Mouse (Mus musculus): Measurements from ENCODE around the gene Trip4. TPM values are rescaled to one million over a fixed set of nuclear protein-coding genes. Genes with fewer than 3 reads are reported as not detected.

The Trip4 gene
- polyA plus RNA-seq, 1 experiment from 2014 or later = 37.4 TPM

DNA sequence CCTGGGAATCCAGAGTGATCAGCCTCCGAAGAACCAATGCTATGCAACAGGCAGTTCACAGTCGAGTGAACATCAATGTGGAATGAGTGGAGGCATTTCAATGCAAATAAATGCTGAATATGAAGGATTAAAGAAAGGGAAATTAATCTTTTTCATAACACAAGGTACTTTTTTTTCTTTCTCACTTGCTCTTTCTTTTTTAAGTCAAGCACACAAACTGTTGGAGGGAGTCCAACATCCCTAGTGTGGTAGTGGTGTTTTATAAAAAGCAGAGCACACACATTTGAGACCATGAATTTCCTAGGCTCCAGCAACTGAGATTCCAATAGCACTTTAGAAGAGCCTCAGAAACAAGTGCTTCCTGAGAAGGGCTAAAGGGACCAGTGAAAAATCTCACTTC, 76.6 kb downstream of the Trip4 start:
- 20% methylated on average over 2 of the region's 2 CpGs for WGBS
- Histone ChIP-seq H3K4me2 (replicated peaks) (no peak overlapping the region), H3K27ac (peak overlapping the region; percentile 67), H3K27me3 (no peaks in the 10 kb centered on the region), H3K9ac (no peak overlapping the region), H3K9me3 (replicated peaks) (no peaks in the 10 kb centered on the region), H3K4me3 (no peak overlapping the region), H3K36me3 (no peaks in the 10 kb centered on the region), H3K4me1 (peaks cover 34% of the 10 kb centered on the region)
- no peak for ATAC-seq (ENCODE audit: low FRiP score)

DNA sequence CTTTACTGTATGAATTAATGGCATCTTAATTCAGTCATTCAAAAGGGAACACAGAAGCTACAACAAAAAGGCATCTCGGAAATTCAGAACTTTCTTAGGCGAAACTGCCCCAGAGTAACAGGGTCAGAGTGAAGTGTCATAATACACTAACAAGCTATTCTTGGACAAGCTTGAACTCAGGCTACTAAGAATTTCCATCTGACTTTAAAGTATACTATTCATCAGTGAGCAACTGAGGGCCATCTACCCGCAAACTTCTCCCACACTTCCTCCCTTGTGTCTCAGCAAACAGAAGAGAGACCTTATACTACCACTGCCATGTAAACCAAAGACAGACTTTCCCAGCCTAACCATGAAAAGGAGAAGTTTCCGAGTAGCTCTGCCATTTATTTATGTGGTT, 77.4 kb downstream of the Trip4 start:
- no peak overlapping the region for H3K9ac ChIP-seq
- no peaks in the 10 kb centered on the region for H3K27me3 ChIP-seq
- WGBS = 38% methylated on average over 4 of the region's 4 CpGs
- H3K27ac ChIP-seq = no peak overlapping the region
- peaks cover 36% of the 10 kb centered on the region for H3K4me1 ChIP-seq
- ATAC-seq (ENCODE audit: low FRiP score) = no peak
- no peaks in the 10 kb centered on the region for H3K9me3 ChIP-seq (replicated peaks)
- no peaks in the 10 kb centered on the region for H3K36me3 ChIP-seq
- H3K4me3 ChIP-seq = no peak overlapping the region
- H3K4me2 ChIP-seq (replicated peaks) = no peak overlapping the region

DNA sequence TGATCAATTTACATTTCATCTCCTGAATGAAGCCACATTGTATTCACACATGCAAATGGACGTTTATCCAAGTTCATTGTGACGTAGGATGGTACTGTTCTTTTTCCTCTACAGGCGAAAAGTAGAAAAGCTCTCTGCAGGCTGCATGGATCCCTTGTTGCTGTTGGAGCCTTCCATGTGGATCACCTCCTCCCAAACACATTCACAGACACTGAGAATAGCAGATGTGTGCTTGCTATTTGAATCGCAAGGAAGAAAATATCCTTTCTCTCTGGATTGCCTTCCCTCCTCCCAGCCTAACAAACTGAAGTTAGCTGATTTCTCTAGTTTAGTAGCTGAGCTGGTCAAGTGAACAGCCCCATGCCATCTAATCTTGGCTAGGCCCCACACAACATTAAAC, 78.3 kb downstream of the Trip4 start:
- H3K36me3 ChIP-seq = no peaks in the 10 kb centered on the region
- no peak overlapping the region for H3K27ac ChIP-seq
- H3K4me1 ChIP-seq = peaks cover 43% of the 10 kb centered on the region
- no peak overlapping the region for H3K4me2 ChIP-seq (replicated peaks)
- no peaks in the 10 kb centered on the region for H3K9me3 ChIP-seq (replicated peaks)
- H3K4me3 ChIP-seq = no peak overlapping the region
- no peak for ATAC-seq (ENCODE audit: low FRiP score)
- H3K9ac ChIP-seq = no peak overlapping the region
- 58% methylated on average over 4 of the region's 4 CpGs for WGBS
- no peaks in the 10 kb centered on the region for H3K27me3 ChIP-seq

DNA sequence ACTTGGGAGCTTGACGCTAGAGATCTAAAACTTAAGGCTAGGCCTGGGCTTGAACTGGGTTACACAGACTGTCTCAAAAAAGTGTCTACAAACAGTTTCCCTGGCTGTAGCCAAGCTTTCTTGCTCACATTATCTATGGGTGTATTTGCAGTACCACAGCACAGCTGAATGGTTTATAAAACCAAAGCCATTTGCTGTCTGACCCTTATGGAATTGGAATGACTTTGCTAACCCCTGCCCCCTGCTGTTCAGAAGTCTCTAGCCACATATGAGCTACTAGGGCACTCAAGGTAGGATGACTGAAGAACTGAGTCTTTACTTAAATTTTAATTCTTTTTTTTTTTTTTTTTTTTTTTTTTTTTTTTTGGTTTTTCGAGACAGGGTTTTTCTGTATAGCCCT, 79.2 kb downstream of the Trip4 start:
- H3K4me1 ChIP-seq = peaks cover 45% of the 10 kb centered on the region
- H3K4me3 ChIP-seq = no peak overlapping the region
- no peaks in the 10 kb centered on the region for H3K36me3 ChIP-seq
- H3K4me2 ChIP-seq (replicated peaks) = no peak overlapping the region
- H3K9me3 ChIP-seq (replicated peaks) = no peaks in the 10 kb centered on the region
- no peak for ATAC-seq (ENCODE audit: low FRiP score)
- no peak overlapping the region for H3K27ac ChIP-seq
- no peaks in the 10 kb centered on the region for H3K27me3 ChIP-seq
- WGBS = 94% methylated on average over 1 of the region's 2 CpGs
- no peak overlapping the region for H3K9ac ChIP-seq

DNA sequence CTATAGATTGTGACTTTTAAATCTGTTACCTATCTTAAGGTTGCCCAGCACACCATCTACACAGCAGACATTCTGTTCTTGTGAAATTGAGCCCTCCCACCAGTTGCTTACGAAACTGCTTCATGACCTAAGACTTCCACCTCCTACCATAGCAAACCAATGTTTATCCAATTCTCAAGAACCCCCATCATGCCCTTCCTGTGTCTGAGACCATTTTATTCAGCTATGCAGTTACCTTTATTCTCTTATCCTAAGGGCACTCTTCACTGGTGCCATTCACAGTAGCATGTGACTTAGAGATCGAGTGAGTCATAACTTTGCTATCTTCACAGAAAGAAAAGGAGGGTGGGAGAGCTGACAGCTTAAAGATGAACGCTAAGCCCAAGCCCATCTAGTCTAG, 80.1 kb downstream of the Trip4 start:
- H3K4me1 ChIP-seq = peaks cover 51% of the 10 kb centered on the region
- 38% methylated on average over 3 of the region's 3 CpGs for WGBS

DNA sequence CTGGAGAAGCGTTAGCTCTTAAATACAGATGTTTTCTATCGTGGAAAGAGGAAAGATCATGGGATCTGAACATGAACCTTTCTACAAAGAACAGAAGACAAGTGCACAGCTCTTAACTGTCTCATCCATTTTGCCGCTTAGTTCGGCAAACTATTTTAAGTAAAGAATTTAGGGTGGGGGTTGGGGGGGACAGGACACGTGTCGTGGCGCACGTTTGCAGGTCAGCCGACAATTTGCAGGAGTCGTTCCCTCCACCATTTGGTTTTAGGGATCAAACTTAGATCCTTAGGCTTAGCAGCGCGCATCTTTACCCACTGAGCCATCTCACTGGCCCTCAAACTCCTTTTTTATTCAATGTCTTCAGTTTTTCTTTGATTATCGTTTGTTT, 80.6 kb downstream of the Trip4 start:
- 0 out of 2 replicates have a peak, but pooled peaks have one; percentile 0 for ATAC-seq (ENCODE audit: low FRiP score)
- Histone ChIP-seq H3K27me3 (no peaks in the 10 kb centered on the region), H3K9ac (peak overlapping the region; percentile 97), H3K4me1 (peaks cover 50% of the 10 kb centered on the region), H3K27ac (peak overlapping the region; percentile 99; the same call in 1 of the 2 replicates), H3K9me3 (replicated peaks) (no peaks in the 10 kb centered on the region), H3K4me2 (replicated peaks) (peak overlapping the region; percentile 58), H3K36me3 (no peaks in the 10 kb centered on the region), H3K4me3 (peak overlapping the region; percentile 92)
- WGBS = 2% methylated on average over 13 of the region's 13 CpGs

More for the DNA sequence above, 80.1 kb downstream of the Trip4 start:
- peak overlapping the region; percentile 58 for H3K4me2 ChIP-seq (replicated peaks)
- peak overlapping the region; percentile 92; the same call in 1 of the 2 replicates for H3K4me3 ChIP-seq
- H3K27me3 ChIP-seq = no peaks in the 10 kb centered on the region
- ATAC-seq (ENCODE audit: low FRiP score) = no peak
- no peaks in the 10 kb centered on the region for H3K9me3 ChIP-seq (replicated peaks)
- no peak overlapping the region for H3K9ac ChIP-seq
- no peaks in the 10 kb centered on the region for H3K36me3 ChIP-seq
- no peak overlapping the region for H3K27ac ChIP-seq

DNA sequence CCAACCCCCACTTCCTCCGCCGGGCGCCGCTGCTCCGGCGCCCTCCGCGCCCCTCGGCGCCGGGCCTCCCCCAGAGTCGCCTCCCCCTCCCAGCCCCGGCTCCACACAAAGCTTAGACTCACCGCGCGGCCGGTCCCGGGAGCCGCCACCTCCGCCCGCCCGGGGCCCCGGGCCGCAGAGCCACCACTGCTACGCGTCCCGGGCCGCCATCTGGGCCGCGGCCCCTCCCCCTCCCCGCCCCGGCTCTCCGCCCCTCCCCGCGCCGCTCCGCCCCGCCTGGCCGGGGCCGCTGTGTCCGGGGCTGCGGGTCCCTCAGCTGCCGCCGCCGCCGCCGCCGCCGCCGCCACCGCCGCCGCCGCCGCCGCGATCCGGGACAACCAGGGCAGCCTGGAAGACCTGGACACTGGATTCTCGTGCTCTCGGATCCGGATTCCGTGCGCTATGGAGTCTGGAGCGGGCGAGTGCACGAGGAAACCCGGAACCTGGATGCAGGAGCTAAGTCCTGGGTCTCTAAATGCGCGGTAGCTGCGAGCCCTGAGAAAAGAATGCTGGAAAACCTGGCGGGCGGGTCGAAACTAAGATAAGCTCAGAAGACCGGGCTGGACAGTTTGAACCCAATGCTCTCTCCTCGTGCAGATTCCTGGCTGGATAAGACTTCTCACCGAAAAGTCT, 81.1 kb downstream of the Trip4 start, which contains the start of gene Zfp609:
Gene Zfp609 (minus strand): TSS at position 221 of the 672 bp plus-strand sequence.
- under 1% methylated on average over 39 of the region's 76 CpGs for WGBS
- H3K9ac ChIP-seq = peak within 1 kb of the TSS; percentile 97
- H3K36me3 ChIP-seq = no peaks in the 10 kb centered on the region
- peak within 1 kb of the TSS; percentile 92 for H3K4me3 ChIP-seq
- peaks cover 47% of the 10 kb centered on the region for H3K4me1 ChIP-seq
- peak; percentile 85 for ATAC-seq (ENCODE audit: low FRiP score)
- H3K27ac ChIP-seq = peak within 1 kb of the TSS; percentile 99
- peak within 1 kb of the TSS; percentile 58 for H3K4me2 ChIP-seq (replicated peaks)
- H3K27me3 ChIP-seq = no peaks in the 10 kb centered on the region
- no peaks in the 10 kb centered on the region for H3K9me3 ChIP-seq (replicated peaks)

DNA sequence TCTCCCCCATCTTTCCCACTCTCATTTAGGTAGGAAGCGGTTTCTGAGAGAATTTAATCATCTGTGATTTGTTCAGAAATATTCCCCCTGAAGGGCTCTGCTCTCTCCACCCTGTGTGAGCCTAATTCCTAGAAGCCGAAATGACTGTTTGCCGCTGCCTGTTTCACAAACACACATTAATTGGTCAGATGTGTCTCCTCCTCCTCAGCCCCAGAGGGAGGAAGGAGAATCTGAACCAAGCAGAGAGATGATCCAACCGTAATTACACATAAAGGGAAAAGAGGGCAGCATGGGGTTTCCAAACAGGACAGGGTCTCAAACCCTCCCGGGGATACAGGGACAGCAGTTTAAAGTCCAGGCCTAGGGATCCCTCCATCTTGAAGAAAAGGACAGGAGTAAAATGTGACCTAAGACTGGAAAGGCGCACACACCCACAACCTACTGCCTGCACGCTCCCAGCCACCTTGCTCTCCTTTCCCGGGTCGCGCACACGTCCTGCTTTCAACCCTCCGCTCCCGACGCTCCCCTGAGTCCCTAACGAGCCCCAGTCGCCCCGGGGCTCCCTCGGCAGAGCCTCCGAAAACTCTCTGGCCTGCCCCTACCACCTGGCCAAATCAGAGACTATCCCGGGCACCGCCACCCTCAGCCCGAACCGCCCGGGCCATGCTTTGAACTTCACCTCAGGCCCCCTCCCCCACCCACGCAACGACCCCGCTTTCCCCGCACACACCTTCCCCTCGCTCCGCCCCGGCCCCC, 81.8 kb downstream of the Trip4 start:
- peak overlapping the region; percentile 92 for H3K4me3 ChIP-seq
- no peaks in the 10 kb centered on the region for H3K36me3 ChIP-seq
- H3K9me3 ChIP-seq (replicated peaks) = no peaks in the 10 kb centered on the region
- peak; percentile 66 for ATAC-seq (ENCODE audit: low FRiP score)
- H3K4me1 ChIP-seq = peaks cover 43% of the 10 kb centered on the region
- no peaks in the 10 kb centered on the region for H3K27me3 ChIP-seq
- H3K4me2 ChIP-seq (replicated peaks) = peak overlapping the region; percentile 58
- H3K9ac ChIP-seq = peak overlapping the region; percentile 97
- WGBS = under 1% methylated on average over 31 of the region's 31 CpGs
- peak overlapping the region; percentile 99 for H3K27ac ChIP-seq

DNA sequence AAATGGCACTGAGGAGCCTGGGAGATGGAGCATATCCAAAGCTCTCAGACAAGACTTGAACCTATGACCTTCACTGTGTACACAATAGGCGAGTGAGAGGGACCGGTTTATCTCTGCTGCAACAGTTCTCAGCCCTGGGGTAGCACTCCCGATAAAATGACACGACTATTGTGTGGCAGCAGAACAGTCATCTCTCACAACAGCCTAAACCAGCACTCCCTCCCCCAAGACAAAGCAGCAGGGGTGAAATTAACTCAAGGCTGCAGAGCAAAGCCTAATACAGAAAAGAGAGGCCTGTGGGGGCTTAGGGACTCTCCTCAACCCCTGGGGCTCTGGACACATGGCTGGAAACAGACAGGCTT, 82.4 kb downstream of the Trip4 start:
- H3K4me2 ChIP-seq (replicated peaks) = peak overlapping the region; percentile 58
- ATAC-seq (ENCODE audit: low FRiP score) = peak; percentile 71
- no peaks in the 10 kb centered on the region for H3K9me3 ChIP-seq (replicated peaks)
- peak overlapping the region; percentile 92 for H3K4me3 ChIP-seq
- peak overlapping the region; percentile 99 for H3K27ac ChIP-seq
- H3K27me3 ChIP-seq = no peaks in the 10 kb centered on the region
- 2% methylated on average over 4 of the region's 4 CpGs for WGBS
- H3K9ac ChIP-seq = peak overlapping the region; percentile 97
- peaks cover 44% of the 10 kb centered on the region for H3K4me1 ChIP-seq
- H3K36me3 ChIP-seq = no peaks in the 10 kb centered on the region

DNA sequence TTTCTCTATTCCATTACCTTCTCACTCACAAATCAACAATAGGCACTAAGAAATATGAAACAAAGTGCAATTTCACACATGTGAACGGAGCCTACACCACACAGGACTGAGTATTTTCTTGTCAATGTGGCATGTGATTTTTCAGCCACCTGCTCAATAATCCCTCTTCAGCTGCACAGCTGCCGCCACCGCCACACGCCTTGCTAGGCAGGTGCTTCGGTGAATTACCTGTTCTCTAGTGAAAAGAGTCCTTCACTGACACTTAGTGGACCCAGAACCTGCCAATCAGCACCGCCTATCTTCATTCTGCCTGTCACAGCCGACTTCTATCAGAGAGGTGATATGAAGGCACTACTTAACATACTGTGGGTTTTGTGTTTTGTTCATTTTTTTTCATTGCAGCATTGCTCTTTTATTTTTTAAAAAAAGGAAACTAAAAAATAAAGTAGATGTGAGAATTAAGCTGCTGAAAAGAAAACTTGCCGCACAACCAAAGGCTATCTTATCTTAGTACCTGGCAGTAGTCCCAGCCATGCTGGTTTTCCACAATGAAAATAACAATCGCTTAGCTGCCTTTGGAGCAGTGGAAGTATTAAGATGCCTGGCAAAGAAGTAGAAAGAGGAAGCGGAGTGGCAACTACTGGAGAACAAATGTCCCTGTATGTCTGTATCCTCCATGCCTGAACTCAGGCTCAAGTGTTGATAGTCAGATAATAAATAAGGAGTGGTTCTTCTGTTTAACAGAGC, 84.7 kb downstream of the Trip4 start:
- 60% methylated on average over 10 of the region's 10 CpGs for WGBS
- peaks cover 56% of the 10 kb centered on the region for H3K4me1 ChIP-seq
- peak overlapping the region; percentile 30; the same call in 1 of the 2 replicates for H3K27ac ChIP-seq
- ATAC-seq (ENCODE audit: low FRiP score) = no peak
- no peaks in the 10 kb centered on the region for H3K27me3 ChIP-seq
- H3K4me3 ChIP-seq = no peak overlapping the region
- no peaks in the 10 kb centered on the region for H3K36me3 ChIP-seq
- peak overlapping the region; percentile 11 for H3K4me2 ChIP-seq (replicated peaks)
- H3K9me3 ChIP-seq (replicated peaks) = no peaks in the 10 kb centered on the region
- no peak overlapping the region for H3K9ac ChIP-seq

DNA sequence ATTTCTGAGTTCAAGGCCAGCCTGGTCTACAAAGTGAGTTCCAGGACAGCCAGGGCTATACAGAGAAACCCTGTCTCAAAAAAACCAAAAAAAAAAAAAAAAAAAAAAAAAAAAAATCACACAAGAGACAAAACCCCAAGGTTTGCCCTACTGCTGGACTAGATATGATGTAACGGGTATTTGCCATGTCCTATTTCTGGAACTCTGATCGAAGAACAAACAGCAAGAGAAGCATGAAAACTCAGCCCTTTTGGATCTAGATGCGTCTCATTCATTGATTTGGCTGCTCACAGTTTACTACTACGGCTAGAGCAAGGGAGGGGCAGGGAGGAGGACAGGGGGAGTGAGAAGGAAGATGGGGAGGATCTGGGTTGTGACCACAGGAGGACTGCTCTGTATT, 86.6 kb downstream of the Trip4 start:
- WGBS = 80% methylated on average over 4 of the region's 4 CpGs
- no peak overlapping the region for H3K9ac ChIP-seq
- no peak overlapping the region for H3K4me3 ChIP-seq
- H3K9me3 ChIP-seq (replicated peaks) = no peaks in the 10 kb centered on the region
- peaks cover 3% of the 10 kb centered on the region; the same call in 1 of the 2 replicates for H3K36me3 ChIP-seq
- H3K4me2 ChIP-seq (replicated peaks) = no peak overlapping the region
- ATAC-seq (ENCODE audit: low FRiP score) = no peak
- no peak overlapping the region for H3K27ac ChIP-seq
- H3K4me1 ChIP-seq = peaks cover 56% of the 10 kb centered on the region
- no peaks in the 10 kb centered on the region for H3K27me3 ChIP-seq

DNA sequence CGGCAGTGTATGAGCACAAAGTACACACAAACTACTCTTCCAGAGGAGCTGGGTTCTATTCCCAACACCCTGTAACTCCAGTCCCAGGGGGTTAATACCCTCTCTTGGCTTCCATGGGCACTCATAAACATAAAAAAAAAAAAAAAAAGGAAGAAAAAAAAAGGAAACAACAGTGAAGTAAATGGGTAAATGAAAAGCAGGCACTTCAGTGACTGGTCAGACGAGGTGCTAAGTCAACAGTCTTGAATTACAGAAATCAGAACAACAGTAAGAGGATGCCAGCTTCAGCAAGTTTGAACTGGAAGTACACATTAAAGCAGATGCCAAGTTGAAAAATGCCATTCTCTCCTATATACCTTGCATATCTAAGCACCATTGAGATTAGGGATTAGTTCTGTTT, 88.3 kb downstream of the Trip4 start:
- H3K4me2 ChIP-seq (replicated peaks) = no peak overlapping the region
- no peaks in the 10 kb centered on the region for H3K9me3 ChIP-seq (replicated peaks)
- H3K9ac ChIP-seq = no peak overlapping the region
- 76% methylated on average over 2 of the region's 2 CpGs for WGBS
- ATAC-seq (ENCODE audit: low FRiP score) = no peak
- H3K4me1 ChIP-seq = peaks cover 47% of the 10 kb centered on the region
- H3K4me3 ChIP-seq = no peak overlapping the region
- no peaks in the 10 kb centered on the region for H3K27me3 ChIP-seq
- H3K36me3 ChIP-seq = peaks cover 8% of the 10 kb centered on the region; the same call in 1 of the 2 replicates
- H3K27ac ChIP-seq = no peak overlapping the region
